In the genomic region with DNA sequence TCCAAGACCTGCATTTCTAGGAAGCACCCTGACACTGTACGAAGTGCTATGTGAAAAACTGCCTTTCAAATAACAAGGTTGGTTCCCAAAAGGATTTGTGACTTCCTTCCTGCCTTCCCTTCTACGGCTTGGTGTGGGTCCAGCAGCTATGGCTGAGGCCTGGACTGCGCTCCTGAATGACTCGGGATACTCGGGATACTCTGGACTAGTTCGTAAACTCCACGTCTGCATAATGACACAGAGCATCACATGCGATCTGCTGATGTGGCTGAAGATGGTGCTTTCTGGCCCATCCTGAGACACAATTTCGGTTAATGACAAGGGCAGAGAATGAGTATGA, we compare ENCODE assay signal across 8 mouse cellular contexts. TPM values are rescaled to one million over a fixed set of nuclear protein-coding genes. Genes with fewer than 3 reads are reported as not detected.
A peak's percentile ranks its signal among the peaks of the same experiment; 100 is the strongest.
DNase-seq lines count a peak whose midpoint lies in the region; ATAC-seq and TF ChIP-seq lines count a peak whose summit lies in the region.

No protein-coding gene starts in this region.

- H3K4me1 ChIP-seq in embryonic facial prominence, embryonic 12.5 days = peaks cover 8% of the 10 kb centered on the region
- peaks cover 9% of the 10 kb centered on the region for H3K4me1 ChIP-seq in intestine, embryonic 16.5 days (ENCODE audit: control insufficient read depth, insufficient read depth, low read length)
- peaks cover 12% of the 10 kb centered on the region for H3K4me1 ChIP-seq in neural tube, embryonic 12.5 days

- peak overlapping the region; percentile 60 for H3K4me2 ChIP-seq in embryonic facial prominence, embryonic 12.5 days (replicated peaks)
- H3K4me2 ChIP-seq in intestine, embryonic 16.5 days (ENCODE audit: low read depth, low read length) = peak overlapping the region; percentile 53
- H3K4me2 ChIP-seq in neural tube, embryonic 12.5 days (replicated peaks) = peak overlapping the region; percentile 72

- WGBS in embryonic facial prominence, embryonic 12.5 days = 31% methylated on average over 9 of the region's 9 CpGs
- WGBS in intestine, embryonic 16.5 days = 15% methylated on average over 9 of the region's 9 CpGs
- 25% methylated on average over 9 of the region's 9 CpGs for WGBS in neural tube, embryonic 12.5 days

- H3K9ac ChIP-seq in embryonic facial prominence, embryonic 12.5 days = peak overlapping the region; percentile 64
- peak overlapping the region; percentile 56 for H3K9ac ChIP-seq in intestine, embryonic 16.5 days (ENCODE audit: low read depth, low read length)
- peak overlapping the region; percentile 64; the same call in 1 of the 2 replicates for H3K9ac ChIP-seq in neural tube, embryonic 12.5 days

- DNase-seq in layer of hippocampus, adult 2 months (ENCODE audit: low spot score in 2 of 2) = no peak
- DNase-seq in layer of hippocampus, adult 11-12 months (ENCODE audit: low spot score) = no peak
- no peak for DNase-seq in frontal cortex, postnatal 36 days (ENCODE audit: low spot score in 2 of 2)
- DNase-seq in urinary bladder, postnatal 25 days (ENCODE audit: low spot score) = no peak
- DNase-seq in cerebellum, adult 11-12 months = no peak

- H3K27me3 ChIP-seq in embryonic facial prominence, embryonic 12.5 days = no peaks in the 10 kb centered on the region
- no peaks in the 10 kb centered on the region for H3K27me3 ChIP-seq in intestine, embryonic 16.5 days (replicated peaks; ENCODE audit: control insufficient read depth, insufficient read depth, low read length)
- H3K27me3 ChIP-seq in neural tube, embryonic 12.5 days (replicated peaks) = no peaks in the 10 kb centered on the region

- ATAC-seq in embryonic facial prominence, embryonic 12.5 days (ENCODE audit: insufficient number of reproducible peaks, insufficient read depth, low FRiP score, low TSS enrichment) = peak; percentile 35; the same call in 1 of the 2 replicates
- peak; percentile 43 for ATAC-seq in intestine, embryonic 16.5 days
- ATAC-seq in neural tube, embryonic 12.5 days (ENCODE audit: low FRiP score, low read depth) = peak; percentile 51

- H3K27ac ChIP-seq in layer of hippocampus, adult 2 months = peak overlapping the region; percentile 96
- peak overlapping the region; percentile 83 for H3K27ac ChIP-seq in embryonic facial prominence, embryonic 12.5 days
- peak overlapping the region; percentile 57 for H3K27ac ChIP-seq in intestine, embryonic 16.5 days (ENCODE audit: low read length)
- peak overlapping the region; percentile 26; the same call in 1 of the 2 replicates for H3K27ac ChIP-seq in neural tube, embryonic 12.5 days

- no peak for TF ChIP-seq CTCF in layer of hippocampus, adult 2 months (conservative IDR thresholded peaks at IDR 0.05)

- H3K9me3 ChIP-seq in embryonic facial prominence, embryonic 12.5 days = no peaks in the 10 kb centered on the region
- H3K9me3 ChIP-seq in intestine, embryonic 16.5 days (ENCODE audit: control insufficient read depth, low read length) = no peaks in the 10 kb centered on the region
- no peaks in the 10 kb centered on the region for H3K9me3 ChIP-seq in neural tube, embryonic 12.5 days

- peak overlapping the region; percentile 67 for H3K4me3 ChIP-seq in layer of hippocampus, adult 2 months
- peak overlapping the region; percentile 36 for H3K4me3 ChIP-seq in embryonic facial prominence, embryonic 12.5 days
- peak overlapping the region; percentile 38 for H3K4me3 ChIP-seq in intestine, embryonic 16.5 days (ENCODE audit: low read length)
- peak overlapping the region; percentile 34 for H3K4me3 ChIP-seq in neural tube, embryonic 12.5 days

- H3K36me3 ChIP-seq in embryonic facial prominence, embryonic 12.5 days = 0 out of 2 replicates have a peak, but pooled peaks cover 14% of the 10 kb centered on the region
- no peaks in the 10 kb centered on the region for H3K36me3 ChIP-seq in intestine, embryonic 16.5 days (ENCODE audit: control insufficient read depth, insufficient read depth, low read length)
- H3K36me3 ChIP-seq in neural tube, embryonic 12.5 days = peaks cover 16% of the 10 kb centered on the region; the same call in 1 of the 2 replicates

RNA-seq across cellular contexts. Expression of gene C87436, which starts 33.6 kb away (rescaled TPM):
- 10 to 100 TPM; 18.9 to 20.6 TPM for total RNA-seq in layer of hippocampus, adult 2 months (2021)
- 27.0 and 30.3 TPM in 2 replicates for polyA plus RNA-seq in embryonic facial prominence, embryonic 12.5 days (2016; fragmentation: Nextera tagmentation; extraction: Ambion mirVana)
- polyA plus RNA-seq in intestine, embryonic 16.5 days (2015; fragmentation: Nextera tagmentation; extraction: Ambion mirVana) = 17.9 and 21.7 TPM in 2 replicates
- 25.1 and 27.8 TPM in 2 replicates for polyA plus RNA-seq in neural tube, embryonic 12.5 days (2016; fragmentation: Nextera tagmentation; extraction: Ambion mirVana)

RNA-seq across cellular contexts. Expression of gene Gm44790, which starts 45.3 kb away (rescaled TPM):
- total RNA-seq in layer of hippocampus, adult 2 months (2021) = not detected
- not detected in 2 replicates for polyA plus RNA-seq in embryonic facial prominence, embryonic 12.5 days (2016; fragmentation: Nextera tagmentation; extraction: Ambion mirVana)
- not detected in 2 replicates for polyA plus RNA-seq in intestine, embryonic 16.5 days (2015; fragmentation: Nextera tagmentation; extraction: Ambion mirVana)
- 0.37 TPM in 1 of 2 replicates, not detected in the other for polyA plus RNA-seq in neural tube, embryonic 12.5 days (2016; fragmentation: Nextera tagmentation; extraction: Ambion mirVana)

RNA-seq across cellular contexts. Expression of gene Pcbp1, which starts 54.4 kb away (rescaled TPM):
- 100 to 1,000 TPM; 179 to 184 TPM for total RNA-seq in layer of hippocampus, adult 2 months (2021)
- 537 and 549 TPM in 2 replicates for polyA plus RNA-seq in embryonic facial prominence, embryonic 12.5 days (2016; fragmentation: Nextera tagmentation; extraction: Ambion mirVana)
- 173 and 183 TPM in 2 replicates for polyA plus RNA-seq in intestine, embryonic 16.5 days (2015; fragmentation: Nextera tagmentation; extraction: Ambion mirVana)
- polyA plus RNA-seq in neural tube, embryonic 12.5 days (2016; fragmentation: Nextera tagmentation; extraction: Ambion mirVana) = 568 and 599 TPM in 2 replicates

Comparison
In these comparisons a context has a peak if more than half of its experiments do, and no peak if none do; other contexts are left out.
1. H3K27ac ChIP-seq: peak in every context shown above with its lines; median percentile 96 in layer of hippocampus, adult 2 months; 83 in embryonic facial prominence, embryonic 12.5 days; 57 in intestine, embryonic 16.5 days; 26 in neural tube, embryonic 12.5 days.